Mouse (Mus musculus): ENCODE measurements around the gene Pik3r5.

Pik3r5 gene

GRCm38 (mm10) chr11:68459021-68459420 lies 27.1 kb downstream of the Pik3r5 start:
- Histone ChIP-seq H3K9me3 (ENCODE audit: low read length) (no peaks in the 10 kb centered on the region), H3K4me1 (replicated peaks; ENCODE audit: low read depth, low read length) (no peaks in the 10 kb centered on the region), H3K36me3 (ENCODE audit: insufficient read depth, low read length) (no peaks in the 10 kb centered on the region), H3K4me3 (replicated peaks; ENCODE audit: low read length) (no peak overlapping the region), H3K27me3 (ENCODE audit: insufficient read depth, low read length) (0 out of 2 replicates have a peak, but pooled peaks cover 3% of the 10 kb centered on the region)
- no peak for TF ChIP-seq CTCF (conservative IDR thresholded peaks at IDR 0.05; ENCODE audit: low read length)

GRCm38 (mm10) chr11:68459486-68459885 lies 27.6 kb downstream of the Pik3r5 start:
- Histone ChIP-seq H3K36me3 (ENCODE audit: insufficient read depth, low read length) (no peaks in the 10 kb centered on the region), H3K9me3 (ENCODE audit: low read length) (no peaks in the 10 kb centered on the region), H3K4me1 (replicated peaks; ENCODE audit: low read depth, low read length) (no peaks in the 10 kb centered on the region), H3K4me3 (replicated peaks; ENCODE audit: low read length) (no peak overlapping the region), H3K27me3 (ENCODE audit: insufficient read depth, low read length) (0 out of 2 replicates have a peak, but pooled peaks cover 6% of the 10 kb centered on the region)
- TF ChIP-seq NANOG (IDR thresholded peaks at IDR 0.05; ENCODE audit: borderline replicate concordance, low read length) (no peak), CTCF (conservative IDR thresholded peaks at IDR 0.05; ENCODE audit: low read length) (no peak), POU5F1 (IDR thresholded peaks at IDR 0.05; ENCODE audit: borderline replicate concordance, low read length) (no peak)

- H3K9me3 ChIP-seq (ENCODE audit: low read length): no peaks in the 10 kb centered on the region
- H3K4me1 ChIP-seq (replicated peaks; ENCODE audit: low read depth, low read length): no peaks in the 10 kb centered on the region
- no peak overlapping the region for H3K4me3 ChIP-seq (replicated peaks; ENCODE audit: low read length)
- H3K36me3 ChIP-seq (ENCODE audit: insufficient read depth, low read length): no peaks in the 10 kb centered on the region
- TF ChIP-seq POU5F1 (IDR thresholded peaks at IDR 0.05; ENCODE audit: borderline replicate concordance, low read length): no peak
- TF ChIP-seq NANOG (IDR thresholded peaks at IDR 0.05; ENCODE audit: borderline replicate concordance, low read length): no peak
- TF ChIP-seq CTCF (conservative IDR thresholded peaks at IDR 0.05; ENCODE audit: low read length): no peak
- H3K27me3 ChIP-seq (ENCODE audit: insufficient read depth, low read length): 0 out of 2 replicates have a peak, but pooled peaks cover 6% of the 10 kb centered on the region
Observed at GRCm38 (mm10) chr11:68462716-68463115, 30.8 kb downstream of the Pik3r5 start.

GRCm38 (mm10) chr11:68464260-68464659 lies 32.3 kb downstream of the Pik3r5 start:
- H3K4me1 ChIP-seq (replicated peaks; ENCODE audit: low read depth, low read length): no peaks in the 10 kb centered on the region

GRCm38 (mm10) chr11:68465090-68465489 lies 33.2 kb downstream of the Pik3r5 start:
- TF ChIP-seq CTCF (conservative IDR thresholded peaks at IDR 0.05; ENCODE audit: low read length): no peak
- no peak for TF ChIP-seq POU5F1 (IDR thresholded peaks at IDR 0.05; ENCODE audit: borderline replicate concordance, low read length)
- TF ChIP-seq NANOG (IDR thresholded peaks at IDR 0.05; ENCODE audit: borderline replicate concordance, low read length): no peak
- no peaks in the 10 kb centered on the region for H3K36me3 ChIP-seq (ENCODE audit: insufficient read depth, low read length)
- H3K27me3 ChIP-seq (ENCODE audit: insufficient read depth, low read length): 0 out of 2 replicates have a peak, but pooled peaks cover 6% of the 10 kb centered on the region
- no peaks in the 10 kb centered on the region for H3K9me3 ChIP-seq (ENCODE audit: low read length)
- H3K4me1 ChIP-seq (replicated peaks; ENCODE audit: low read depth, low read length): no peaks in the 10 kb centered on the region
- H3K4me3 ChIP-seq (replicated peaks; ENCODE audit: low read length): no peak overlapping the region

More at GRCm38 (mm10) chr11:68464260-68464659, 32.3 kb downstream of the Pik3r5 start:
- Histone ChIP-seq H3K36me3 (ENCODE audit: insufficient read depth, low read length) (no peaks in the 10 kb centered on the region), H3K4me3 (replicated peaks; ENCODE audit: low read length) (no peak overlapping the region), H3K9me3 (ENCODE audit: low read length) (no peaks in the 10 kb centered on the region), H3K27me3 (ENCODE audit: insufficient read depth, low read length) (0 out of 2 replicates have a peak, but pooled peaks cover 6% of the 10 kb centered on the region)
- TF ChIP-seq POU5F1 (IDR thresholded peaks at IDR 0.05; ENCODE audit: borderline replicate concordance, low read length): no peak
- TF ChIP-seq CTCF (conservative IDR thresholded peaks at IDR 0.05; ENCODE audit: low read length): no peak
- no peak for TF ChIP-seq NANOG (IDR thresholded peaks at IDR 0.05; ENCODE audit: borderline replicate concordance, low read length)

- Histone ChIP-seq H3K36me3 (ENCODE audit: insufficient read depth, low read length) (no peaks in the 10 kb centered on the region), H3K9me3 (ENCODE audit: low read length) (no peaks in the 10 kb centered on the region), H3K27me3 (ENCODE audit: insufficient read depth, low read length) (peaks cover 21% of the 10 kb centered on the region), H3K4me3 (replicated peaks; ENCODE audit: low read length) (no peak overlapping the region), H3K4me1 (replicated peaks; ENCODE audit: low read depth, low read length) (no peaks in the 10 kb centered on the region)
- TF ChIP-seq POU5F1 (IDR thresholded peaks at IDR 0.05; ENCODE audit: borderline replicate concordance, low read length): no peak
- no peak for TF ChIP-seq CTCF (conservative IDR thresholded peaks at IDR 0.05; ENCODE audit: low read length)
- TF ChIP-seq NANOG (IDR thresholded peaks at IDR 0.05; ENCODE audit: borderline replicate concordance, low read length): no peak
Observed at GRCm38 (mm10) chr11:68467441-68467840, 35.5 kb downstream of the Pik3r5 start.

- Histone ChIP-seq H3K27me3 (ENCODE audit: insufficient read depth, low read length) (peaks cover 27% of the 10 kb centered on the region), H3K4me3 (replicated peaks; ENCODE audit: low read length) (no peak overlapping the region), H3K36me3 (ENCODE audit: insufficient read depth, low read length) (no peaks in the 10 kb centered on the region), H3K9me3 (ENCODE audit: low read length) (no peaks in the 10 kb centered on the region), H3K4me1 (replicated peaks; ENCODE audit: low read depth, low read length) (no peaks in the 10 kb centered on the region)
- TF ChIP-seq NANOG (IDR thresholded peaks at IDR 0.05; ENCODE audit: borderline replicate concordance, low read length): no peak
- no peak for TF ChIP-seq CTCF (conservative IDR thresholded peaks at IDR 0.05; ENCODE audit: low read length)
- TF ChIP-seq POU5F1 (IDR thresholded peaks at IDR 0.05; ENCODE audit: borderline replicate concordance, low read length): no peak
Observed at GRCm38 (mm10) chr11:68467962-68468612, 36.2 kb downstream of the Pik3r5 start.

- Histone ChIP-seq H3K36me3 (ENCODE audit: insufficient read depth, low read length) (no peaks in the 10 kb centered on the region), H3K9me3 (ENCODE audit: low read length) (no peaks in the 10 kb centered on the region), H3K4me3 (replicated peaks; ENCODE audit: low read length) (no peak overlapping the region), H3K4me1 (replicated peaks; ENCODE audit: low read depth, low read length) (no peaks in the 10 kb centered on the region), H3K27me3 (ENCODE audit: insufficient read depth, low read length) (peaks cover 35% of the 10 kb centered on the region)
- no peak for TF ChIP-seq CTCF (conservative IDR thresholded peaks at IDR 0.05; ENCODE audit: low read length)
- no peak for TF ChIP-seq NANOG (IDR thresholded peaks at IDR 0.05; ENCODE audit: borderline replicate concordance, low read length)
- TF ChIP-seq POU5F1 (IDR thresholded peaks at IDR 0.05; ENCODE audit: borderline replicate concordance, low read length): no peak
Observed at GRCm38 (mm10) chr11:68468886-68469285, 37.0 kb downstream of the Pik3r5 start.
